Mouse (Mus musculus): ENCODE data around the gene Mtch1. TPM values are rescaled to one million over a fixed set of nuclear protein-coding genes. Genes with fewer than 3 reads are reported as not detected.

Mtch1 gene
- polyA plus RNA-seq, 1 experiment from 2014 or later = 441 TPM

DNA sequence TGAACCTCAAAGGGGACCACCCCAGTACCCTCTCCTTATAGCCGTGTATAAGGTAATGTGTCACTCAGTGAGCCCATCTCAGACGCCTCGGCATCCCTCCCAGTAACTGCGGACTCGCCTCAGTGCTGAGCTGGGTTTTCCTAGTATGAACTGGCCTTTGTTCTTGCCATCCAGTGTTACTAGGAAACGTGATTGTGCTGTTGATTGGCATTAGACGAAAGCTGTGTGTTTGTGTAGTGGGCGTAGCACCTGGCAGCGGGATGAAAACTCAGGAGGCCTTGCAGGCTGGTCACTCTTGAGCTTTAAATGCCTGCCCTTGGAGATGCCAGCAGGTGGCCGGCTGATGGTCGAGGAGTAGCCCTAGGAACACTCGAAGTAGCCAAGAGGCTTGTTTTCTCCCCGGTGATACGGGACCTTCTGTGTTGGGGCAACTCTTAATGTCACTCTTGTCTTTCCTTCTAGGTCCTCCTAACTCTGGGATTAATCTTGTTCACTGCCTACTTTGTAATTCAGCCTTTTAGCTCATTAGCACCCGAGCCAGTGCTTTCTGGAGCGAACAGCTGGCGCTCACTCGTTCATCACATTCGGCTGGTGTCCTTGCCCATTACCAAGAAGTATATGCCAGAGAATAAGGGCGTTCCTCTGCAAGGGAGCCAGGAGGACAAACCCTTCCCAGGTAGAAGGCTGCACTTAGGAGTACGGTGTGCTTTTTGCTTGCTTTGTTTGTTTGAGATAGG is 65.3 kb downstream of the Mtch1 start:
- Histone ChIP-seq H3K9ac (ENCODE audit: low read length) (no peak overlapping the region), H3K27me3 (ENCODE audit: control insufficient read depth, insufficient read depth, low read length) (no peaks in the 10 kb centered on the region), H3K36me3 (ENCODE audit: control insufficient read depth, insufficient read depth, low read length) (no peaks in the 10 kb centered on the region; the same call in 1 of the 2 replicates), H3K4me1 (ENCODE audit: control insufficient read depth, insufficient read depth, low read length) (no peaks in the 10 kb centered on the region), H3K9me3 (ENCODE audit: control insufficient read depth, low read length) (no peaks in the 10 kb centered on the region), H3K27ac (ENCODE audit: low read depth, low read length) (no peak overlapping the region), H3K4me3 (ENCODE audit: low read depth, low read length) (no peak overlapping the region), H3K4me2 (ENCODE audit: low read depth) (no peak overlapping the region)
- WGBS = 80% methylated on average over 21 of the region's 21 CpGs
- ATAC-seq (ENCODE audit: insufficient read depth, low FRiP score, low TSS enrichment) = no peak
- no peak for DNase-seq (ENCODE audit: low spot score)

Other genes starting within 250 kb of the Mtch1 start
- gene Rab44, start 233.8 kb downstream of the Mtch1 start, polyA plus RNA-seq (2014; fragmentation: Nextera tagmentation; extraction: Ambion mirVana) = 0.39 and 0.44 TPM in 2 replicates
- gene Cpne5, start 109.8 kb downstream of the Mtch1 start, polyA plus RNA-seq (2014; fragmentation: Nextera tagmentation; extraction: Ambion mirVana) = 3.3 and 4.4 TPM in 2 replicates
- 152 and 165 TPM in 2 replicates for gene Ppil1, start 83.7 kb downstream of the Mtch1 start, polyA plus RNA-seq (2014; fragmentation: Nextera tagmentation; extraction: Ambion mirVana)
- gene BC004004, start 79.1 kb downstream of the Mtch1 start, polyA plus RNA-seq (2014; fragmentation: Nextera tagmentation; extraction: Ambion mirVana) = 62.2 and 69.4 TPM in 2 replicates
- 0.23 and 0.36 TPM in 2 replicates for gene Pi16, start 30.3 kb downstream of the Mtch1 start, polyA plus RNA-seq (2014; fragmentation: Nextera tagmentation; extraction: Ambion mirVana)
- 2.8 and 3.5 TPM in 2 replicates for gene Fgd2, start 13.0 kb upstream of the Mtch1 start, polyA plus RNA-seq (2014; fragmentation: Nextera tagmentation; extraction: Ambion mirVana)
- 23.1 and 24.3 TPM in 2 replicates for gene Pim1, start 142.8 kb upstream of the Mtch1 start, polyA plus RNA-seq (2014; fragmentation: Nextera tagmentation; extraction: Ambion mirVana)
- not detected in 2 replicates for gene Gm17657, start 201.7 kb upstream of the Mtch1 start, polyA plus RNA-seq (2014; fragmentation: Nextera tagmentation; extraction: Ambion mirVana)
- gene Tbc1d22b, start 201.9 kb upstream of the Mtch1 start, polyA plus RNA-seq (2014; fragmentation: Nextera tagmentation; extraction: Ambion mirVana) = 19.9 and 22.1 TPM in 2 replicates
- gene Tmem217, start 204.5 kb upstream of the Mtch1 start, polyA plus RNA-seq (2014; fragmentation: Nextera tagmentation; extraction: Ambion mirVana) = 0.35 and 0.45 TPM in 2 replicates

All from neural tube, embryonic 11.5 days (tissue).